Mouse (Mus musculus) midbrain, embryonic 13.5 days (tissue): Measurements from ENCODE around the gene Hexa. TPM values are rescaled to one million over a fixed set of nuclear protein-coding genes. Genes with fewer than 3 reads are reported as not detected.

Experiments
- ATAC-seq: fragments of 200-750 bp; cut with Nextera tagmentation; 2 replicates; pipeline ENCODE4 v1.8.0; 2017; ENCODE audit warnings: mild to moderate bottlenecking, moderate TSS enrichment, moderate library complexity
- H3K27ac ChIP-seq: fragments of 300-500 bp; sonication (generic); 2 replicates; pipeline ENCODE4 v1.5.1; 2015; ENCODE audit warnings: inconsistent platforms, mild to moderate bottlenecking, moderate library complexity
- H3K27me3 ChIP-seq: fragments of 300-500 bp; sonication (generic); 2 replicates; pipeline ENCODE4 v1.6.1; 2015; ENCODE audit warnings: mild to moderate bottlenecking, inconsistent platforms
- H3K36me3 ChIP-seq: fragments of 300-500 bp; sonication (generic); 2 replicates; pipeline ENCODE4 v1.6.1; 2015; ENCODE audit warnings: mild to moderate bottlenecking, inconsistent platforms
- H3K4me1 ChIP-seq: fragments of 300-500 bp; sonication (generic); replicated peaks from 2 replicates; pipeline ENCODE4 v1.6.1; 2015; ENCODE audit warnings: inconsistent platforms
- H3K4me2 ChIP-seq: fragments of 300-500 bp; sonication (generic); replicated peaks from 2 replicates; pipeline ENCODE4 v1.6.1; 2015; ENCODE audit warnings: moderate library complexity, mild to moderate bottlenecking, inconsistent platforms
- H3K4me3 ChIP-seq: fragments of 300-500 bp; sonication (generic); replicated peaks from 2 replicates; pipeline ENCODE4 v1.5.1; 2015; ENCODE audit warnings: mild to moderate bottlenecking, inconsistent platforms
- H3K9ac ChIP-seq: fragments of 300-500 bp; sonication (generic); replicated peaks from 2 replicates; pipeline ENCODE4 v1.6.1; 2015; ENCODE audit warnings: mild to moderate bottlenecking, inconsistent platforms
- H3K9me3 ChIP-seq: fragments of 300-500 bp; sonication (generic); 2 replicates; pipeline ENCODE4 v1.6.1; 2016; ENCODE audit warnings: mild to moderate bottlenecking, inconsistent platforms
- WGBS: fragments of 180-500 bp; shearing (Covaris S2); methylation state at CpG from one replicate; pipeline ENCODE4 v1.1.7; 2015; 5-methylcytosine and 5-hydroxymethylcytosine counted together
- polyA plus RNA-seq: library from polyadenylated mRNA; unstranded; fragments of >200 nt; fragmentation: Nextera tagmentation; extraction: Ambion mirVana; gene quantifications from 2 replicates; pipeline ENCODE4 v1.2.1, GENCODE M21; 2015

The Hexa gene
- polyA plus RNA-seq, 1 experiment from 2014 or later: 50.6 TPM

DNA sequence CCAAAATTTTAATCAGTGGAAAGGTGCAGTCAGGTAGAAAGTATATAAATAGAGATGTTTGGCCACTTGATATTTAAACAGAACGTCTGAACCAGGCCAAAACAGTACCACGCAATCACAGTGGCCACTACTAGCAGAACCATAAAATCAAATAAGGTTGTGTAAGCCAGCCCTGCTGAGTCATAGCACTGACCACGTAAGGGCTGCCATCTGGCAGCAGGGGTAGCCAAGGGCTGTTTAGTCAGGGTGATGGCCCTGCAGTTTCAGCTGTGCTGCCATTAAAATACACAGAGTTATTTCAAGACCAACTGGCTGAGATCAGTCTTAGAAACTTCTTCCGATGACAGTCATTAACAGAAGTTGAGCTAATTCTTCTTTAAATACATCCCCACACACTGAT is 5.5 kb upstream of the Hexa start:
- H3K4me3 ChIP-seq: no peak overlapping the region
- no peak overlapping the region for H3K4me2 ChIP-seq
- H3K4me1 ChIP-seq: peaks cover under 1% of the 10 kb centered on the region
- 84% methylated on average over 4 of the region's 4 CpGs for WGBS
- no peaks in the 10 kb centered on the region for H3K9me3 ChIP-seq
- H3K9ac ChIP-seq: no peak overlapping the region
- H3K27ac ChIP-seq: no peak overlapping the region
- H3K36me3 ChIP-seq: no peaks in the 10 kb centered on the region
- H3K27me3 ChIP-seq: 0 out of 2 replicates have a peak, but pooled peaks cover 9% of the 10 kb centered on the region
- no peak for ATAC-seq

DNA sequence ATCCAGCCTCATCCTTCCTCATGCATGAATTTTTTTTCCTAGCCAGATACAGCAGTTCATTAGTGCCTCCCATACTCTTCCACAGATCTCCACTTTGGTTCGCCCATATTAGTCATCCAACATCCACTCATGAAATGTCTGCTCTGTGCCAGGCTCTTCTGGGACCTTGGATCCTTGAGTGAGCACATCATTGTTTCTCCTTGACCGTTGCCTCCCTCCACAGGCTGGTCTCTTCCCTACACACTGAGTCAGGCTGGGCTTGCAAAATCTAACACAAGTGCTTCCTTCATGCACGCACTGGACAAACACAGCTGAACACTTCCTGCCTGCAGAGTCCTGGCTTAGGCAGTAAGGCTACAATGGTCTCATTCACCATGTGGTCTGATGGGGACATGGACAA is 1.7 kb upstream of the Hexa start:
- Histone ChIP-seq H3K4me2 (no peak overlapping the region), H3K4me1 (peaks cover 28% of the 10 kb centered on the region), H3K9ac (no peak overlapping the region), H3K27me3 (0 out of 2 replicates have a peak, but pooled peaks cover 9% of the 10 kb centered on the region), H3K27ac (no peak overlapping the region), H3K36me3 (no peaks in the 10 kb centered on the region), H3K9me3 (no peaks in the 10 kb centered on the region), H3K4me3 (no peak overlapping the region)
- ATAC-seq: no peak
- WGBS: 88% methylated on average over 3 of the region's 3 CpGs

DNA sequence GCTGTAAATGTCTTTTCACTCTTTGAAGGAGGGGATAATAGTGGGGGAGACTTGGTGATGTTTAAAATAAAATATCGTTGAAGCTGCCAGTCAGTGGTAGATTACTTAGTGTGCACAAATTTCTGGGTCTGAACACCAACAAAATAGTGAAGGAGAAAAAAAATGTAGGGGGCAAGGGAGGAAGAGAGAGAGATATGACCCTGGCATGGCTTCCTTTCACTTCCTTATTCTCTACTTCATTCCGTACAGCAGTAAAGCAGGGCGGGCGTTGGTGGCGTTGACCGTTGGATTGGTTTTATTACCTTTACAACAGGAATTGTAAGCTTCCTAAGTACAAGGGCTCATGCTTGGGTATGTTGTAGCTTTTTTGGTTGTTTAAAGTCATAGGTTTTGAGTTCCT is 2.3 kb downstream of the Hexa start:
- Histone ChIP-seq H3K36me3 (no peaks in the 10 kb centered on the region), H3K4me1 (peaks cover 33% of the 10 kb centered on the region), H3K4me3 (no peak overlapping the region), H3K27ac (no peak overlapping the region), H3K27me3 (0 out of 2 replicates have a peak, but pooled peaks cover 9% of the 10 kb centered on the region), H3K9ac (no peak overlapping the region), H3K4me2 (peak overlapping the region; percentile 82), H3K9me3 (no peaks in the 10 kb centered on the region)
- ATAC-seq: no peak
- WGBS: 97% methylated on average over 6 of the region's 6 CpGs

DNA sequence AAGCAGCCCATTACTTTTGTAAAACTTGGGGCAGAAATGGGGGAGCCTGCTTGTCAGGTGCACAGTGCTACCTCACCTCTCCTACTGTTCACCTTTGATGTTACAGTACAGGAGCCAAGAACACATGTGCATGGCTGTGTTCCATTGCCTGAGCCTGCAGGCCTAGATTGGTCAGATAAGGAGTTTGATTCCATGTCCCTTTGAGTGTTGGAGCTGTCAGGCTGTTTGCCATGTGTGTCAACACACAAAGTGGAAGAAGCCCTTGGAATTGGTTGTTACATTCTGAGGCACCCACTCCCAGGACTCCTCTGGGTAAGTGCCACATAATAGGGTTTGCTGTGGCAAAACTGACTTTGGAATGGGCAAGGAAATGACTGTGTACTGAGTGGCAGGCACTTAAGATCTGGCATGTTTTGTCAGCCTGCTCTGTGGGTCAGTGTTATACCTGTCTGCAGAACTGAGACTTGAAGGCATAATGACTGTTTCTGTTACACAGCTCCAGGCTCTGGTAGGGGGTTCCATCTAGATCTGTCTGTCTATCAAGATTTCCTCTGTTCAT is 3.5 kb downstream of the Hexa start:
- ATAC-seq: no peak
- Histone ChIP-seq H3K27me3 (0 out of 2 replicates have a peak, but pooled peaks cover 2% of the 10 kb centered on the region), H3K4me2 (no peak overlapping the region), H3K9ac (no peak overlapping the region; the same call in 1 of the 2 replicates), H3K27ac (no peak overlapping the region), H3K4me1 (peaks cover 33% of the 10 kb centered on the region), H3K9me3 (no peaks in the 10 kb centered on the region), H3K36me3 (no peaks in the 10 kb centered on the region), H3K4me3 (no peak overlapping the region)

DNA sequence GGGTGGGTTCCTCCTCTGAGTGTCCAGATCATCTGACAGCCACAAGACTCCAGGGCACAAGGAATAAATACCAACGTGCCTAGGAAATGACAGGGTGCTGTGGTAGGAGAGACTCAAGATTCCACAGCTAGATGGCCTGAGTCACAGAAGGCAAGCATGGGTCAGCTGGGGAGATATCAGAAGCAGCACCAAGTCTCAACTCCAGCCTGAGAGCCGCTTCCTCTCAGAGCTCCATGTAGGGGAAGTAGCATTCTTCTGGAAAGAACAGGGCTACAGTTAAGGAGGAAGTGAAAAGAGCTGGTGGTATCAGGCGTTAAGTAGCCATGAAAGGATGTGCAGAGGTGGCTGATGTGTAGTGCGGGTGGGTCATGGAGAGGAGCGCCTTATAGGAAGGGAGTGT is 5.4 kb downstream of the Hexa start:
- Histone ChIP-seq H3K36me3 (no peaks in the 10 kb centered on the region), H3K4me2 (no peak overlapping the region), H3K27ac (no peak overlapping the region), H3K9me3 (no peaks in the 10 kb centered on the region), H3K9ac (no peak overlapping the region), H3K4me1 (peaks cover 28% of the 10 kb centered on the region), H3K4me3 (no peak overlapping the region), H3K27me3 (no peaks in the 10 kb centered on the region)
- no peak for ATAC-seq
- 89% methylated on average over 5 of the region's 5 CpGs for WGBS

DNA sequence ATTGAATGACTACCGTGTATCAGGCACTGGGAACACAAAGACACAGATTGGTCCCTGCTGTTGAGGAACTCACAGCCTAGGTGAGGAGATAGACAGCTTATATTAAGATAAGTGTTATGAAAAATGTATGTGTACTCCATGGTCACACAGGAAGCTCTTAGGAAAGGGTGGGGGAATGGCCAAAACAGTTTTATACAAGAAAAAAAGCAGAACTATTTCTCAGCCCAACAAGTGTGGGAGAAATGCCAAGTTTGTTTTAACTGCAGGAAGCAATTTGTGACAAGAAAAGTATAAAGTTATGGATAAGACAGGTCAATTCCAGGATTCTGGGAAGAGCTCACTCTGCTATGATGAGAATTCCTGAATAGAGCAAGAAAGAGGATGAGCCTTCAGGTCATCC is 8.5 kb downstream of the Hexa start:
- H3K36me3 ChIP-seq: 0 out of 2 replicates have a peak, but pooled peaks cover 3% of the 10 kb centered on the region
- no peak for ATAC-seq
- H3K9ac ChIP-seq: no peak overlapping the region
- WGBS: 88% methylated on average over 1 of the region's 1 CpGs
- no peaks in the 10 kb centered on the region for H3K27me3 ChIP-seq
- H3K4me2 ChIP-seq: no peak overlapping the region
- H3K9me3 ChIP-seq: no peaks in the 10 kb centered on the region
- H3K4me1 ChIP-seq: 0 out of 2 replicates have a peak, but pooled peaks cover 3% of the 10 kb centered on the region
- no peak overlapping the region for H3K27ac ChIP-seq
- no peak overlapping the region for H3K4me3 ChIP-seq

DNA sequence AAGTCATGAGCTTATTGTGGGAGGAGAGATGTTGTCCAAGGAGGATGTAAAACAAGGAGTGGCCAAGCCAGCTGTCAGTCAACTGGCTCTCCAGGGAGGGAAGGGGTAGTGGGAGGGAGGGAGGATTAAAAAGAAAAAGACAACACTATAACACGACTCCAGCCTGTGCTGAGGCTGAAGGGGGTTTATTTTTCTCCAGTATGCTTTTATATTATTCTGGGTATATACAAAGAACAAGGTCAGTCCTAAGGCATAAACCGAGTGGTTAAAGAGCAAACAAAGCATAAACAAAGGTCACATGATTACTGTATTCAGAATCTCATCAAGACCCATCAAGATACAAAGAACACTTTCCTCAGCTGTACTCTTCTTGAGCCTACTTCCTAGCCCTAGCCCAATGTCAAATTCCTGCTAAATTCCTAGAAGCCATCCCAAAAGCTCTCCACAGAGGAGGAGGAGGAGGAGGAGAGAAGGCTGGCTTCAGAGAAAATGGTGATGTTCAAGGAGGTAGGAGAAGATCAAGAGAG is 9.7 kb downstream of the Hexa start:
- no peaks in the 10 kb centered on the region for H3K27me3 ChIP-seq
- H3K9me3 ChIP-seq: no peaks in the 10 kb centered on the region
- no peak overlapping the region for H3K4me3 ChIP-seq
- WGBS: 53% methylated on average over 2 of the region's 2 CpGs
- H3K36me3 ChIP-seq: peaks cover 5% of the 10 kb centered on the region; the same call in 1 of the 2 replicates
- no peak overlapping the region for H3K9ac ChIP-seq
- H3K27ac ChIP-seq: no peak overlapping the region
- H3K4me1 ChIP-seq: no peaks in the 10 kb centered on the region
- ATAC-seq: no peak
- H3K4me2 ChIP-seq: no peak overlapping the region

DNA sequence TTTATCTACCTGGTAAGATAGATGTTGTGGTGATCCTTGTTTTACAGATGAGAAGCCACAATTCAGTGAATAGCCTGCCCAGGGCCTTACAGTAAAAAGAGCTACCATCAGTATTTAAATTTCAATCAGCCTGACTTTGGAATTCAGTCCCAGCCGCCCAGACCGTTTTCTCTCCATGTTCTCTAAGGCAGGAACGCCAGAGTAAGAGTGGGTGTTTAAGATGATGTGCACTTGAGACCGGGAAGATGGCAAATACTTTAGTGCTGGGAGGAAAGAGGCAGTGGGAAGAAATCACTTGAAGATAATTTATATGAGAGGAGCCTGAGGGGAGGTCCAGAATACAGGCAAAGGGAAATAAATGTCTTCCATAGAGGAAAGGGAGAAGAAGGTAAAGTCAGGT is 10.7 kb downstream of the Hexa start:
- no peak overlapping the region for H3K27ac ChIP-seq
- no peak overlapping the region for H3K4me2 ChIP-seq
- no peak overlapping the region for H3K4me3 ChIP-seq
- WGBS: 81% methylated on average over 4 of the region's 4 CpGs
- H3K27me3 ChIP-seq: no peaks in the 10 kb centered on the region
- no peak for ATAC-seq
- H3K4me1 ChIP-seq: no peaks in the 10 kb centered on the region
- H3K9me3 ChIP-seq: no peaks in the 10 kb centered on the region
- no peak overlapping the region for H3K9ac ChIP-seq
- H3K36me3 ChIP-seq: peaks cover 14% of the 10 kb centered on the region; the same call in 1 of the 2 replicates

DNA sequence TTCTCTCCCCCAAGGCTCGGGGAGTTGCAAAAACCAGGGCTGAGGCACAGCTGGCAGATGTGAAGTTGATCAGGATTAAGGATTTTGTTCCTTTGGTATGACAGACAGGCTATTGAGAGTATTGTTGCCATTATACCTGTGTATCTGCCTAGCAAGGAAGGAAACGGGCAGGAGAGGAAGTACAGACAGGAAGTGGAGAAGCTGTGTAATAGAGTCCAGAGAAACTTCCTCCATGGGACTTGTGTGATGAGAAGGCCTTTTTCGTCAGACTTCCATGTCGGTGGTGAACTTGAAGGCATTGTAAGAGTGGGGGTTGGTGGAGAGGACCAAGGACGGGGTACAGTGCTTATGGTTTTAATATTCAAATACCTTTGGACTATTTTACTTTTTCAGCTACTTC is 11.7 kb downstream of the Hexa start:
- no peak for ATAC-seq
- H3K27ac ChIP-seq: no peak overlapping the region
- whole genome bisulfite sequencing: 87% methylated on average over 5 of the region's 5 CpGs

DNA sequence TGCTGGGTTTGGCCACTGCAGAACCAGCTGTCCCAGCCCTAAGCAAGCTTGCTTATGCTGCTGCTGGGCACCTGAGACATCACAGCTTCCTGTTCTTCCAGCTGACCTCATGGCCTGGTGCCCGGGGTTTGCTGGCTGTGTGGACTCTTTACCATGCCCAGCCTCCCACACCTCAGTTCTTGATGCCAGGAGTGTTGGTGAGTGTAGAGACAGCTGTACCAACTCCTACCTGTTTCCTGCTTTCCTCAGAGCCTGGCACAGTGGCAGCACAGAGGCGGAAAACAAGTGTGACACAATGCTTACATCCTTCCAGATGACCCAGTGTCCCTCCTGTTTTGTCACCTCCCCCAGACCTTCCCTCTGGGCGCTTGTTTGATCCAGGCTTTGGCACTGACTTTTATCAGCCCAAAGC is 12.3 kb downstream of the Hexa start:
- H3K4me3 ChIP-seq: no peak overlapping the region
- ATAC-seq: no peak
- peaks cover 25% of the 10 kb centered on the region for H3K36me3 ChIP-seq
- no peaks in the 10 kb centered on the region for H3K9me3 ChIP-seq
- no peak overlapping the region for H3K9ac ChIP-seq
- 86% methylated on average over 3 of the region's 3 CpGs for WGBS
- no peak overlapping the region for H3K4me2 ChIP-seq
- no peaks in the 10 kb centered on the region for H3K4me1 ChIP-seq
- H3K27me3 ChIP-seq: no peaks in the 10 kb centered on the region
- H3K27ac ChIP-seq: no peak overlapping the region

More for the DNA sequence above, 11.7 kb downstream of the Hexa start:
- Histone ChIP-seq H3K36me3 (peaks cover 21% of the 10 kb centered on the region), H3K4me2 (no peak overlapping the region), H3K27me3 (no peaks in the 10 kb centered on the region), H3K4me1 (no peaks in the 10 kb centered on the region), H3K9me3 (no peaks in the 10 kb centered on the region), H3K4me3 (no peak overlapping the region), H3K9ac (no peak overlapping the region)

DNA sequence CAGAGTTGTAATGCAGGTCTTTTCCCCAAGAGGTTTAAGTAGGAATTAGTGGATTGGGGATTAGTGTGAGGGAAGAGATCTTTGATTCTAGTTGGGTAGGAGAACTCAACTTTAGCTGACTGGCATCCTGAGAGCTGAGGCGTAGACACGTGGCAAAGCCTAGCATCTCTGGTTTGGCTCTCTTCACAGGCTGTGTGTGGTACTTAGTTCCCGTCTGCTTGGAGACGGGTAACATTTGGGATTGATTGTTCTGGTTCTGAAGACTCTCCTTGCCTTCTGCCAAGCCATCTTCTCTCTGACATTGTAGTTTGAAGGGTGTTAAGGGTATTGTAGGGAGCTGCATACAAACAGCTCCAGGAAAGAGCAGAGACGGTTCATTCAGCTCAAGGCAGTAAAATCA is 13.3 kb downstream of the Hexa start:
- Histone ChIP-seq H3K27me3 (no peaks in the 10 kb centered on the region), H3K9me3 (no peaks in the 10 kb centered on the region), H3K36me3 (peaks cover 35% of the 10 kb centered on the region), H3K9ac (no peak overlapping the region), H3K27ac (no peak overlapping the region), H3K4me3 (no peak overlapping the region), H3K4me1 (no peaks in the 10 kb centered on the region), H3K4me2 (no peak overlapping the region)
- 88% methylated on average over 5 of the region's 5 CpGs for WGBS
- ATAC-seq: no peak

DNA sequence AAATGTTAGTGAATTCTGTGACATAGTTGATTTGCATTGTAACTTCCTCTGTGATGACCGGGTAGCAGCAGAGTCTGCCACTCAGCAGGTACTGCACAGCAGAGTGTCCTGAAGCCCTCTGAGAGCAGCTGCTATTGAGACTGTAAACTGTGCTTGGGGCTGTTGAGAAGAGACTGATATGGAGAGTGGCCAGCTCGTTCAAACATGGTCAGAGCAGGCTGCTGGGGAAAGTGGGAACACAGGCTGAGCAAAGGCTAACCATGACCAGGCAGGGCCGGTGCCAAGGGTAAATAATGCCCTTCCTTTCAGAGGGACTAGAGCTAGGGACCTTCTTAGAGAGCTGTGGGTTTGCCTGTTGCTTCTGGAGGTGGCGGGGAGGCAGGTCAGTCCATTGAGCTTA is 14.4 kb downstream of the Hexa start:
- H3K9me3 ChIP-seq: no peaks in the 10 kb centered on the region
- H3K4me3 ChIP-seq: no peak overlapping the region
- no peak overlapping the region for H3K27ac ChIP-seq
- H3K9ac ChIP-seq: no peak overlapping the region
- H3K4me2 ChIP-seq: no peak overlapping the region
- H3K27me3 ChIP-seq: no peaks in the 10 kb centered on the region
- no peaks in the 10 kb centered on the region for H3K4me1 ChIP-seq
- 90% methylated on average over 4 of the region's 4 CpGs for WGBS
- ATAC-seq: no peak
- peaks cover 46% of the 10 kb centered on the region for H3K36me3 ChIP-seq

DNA sequence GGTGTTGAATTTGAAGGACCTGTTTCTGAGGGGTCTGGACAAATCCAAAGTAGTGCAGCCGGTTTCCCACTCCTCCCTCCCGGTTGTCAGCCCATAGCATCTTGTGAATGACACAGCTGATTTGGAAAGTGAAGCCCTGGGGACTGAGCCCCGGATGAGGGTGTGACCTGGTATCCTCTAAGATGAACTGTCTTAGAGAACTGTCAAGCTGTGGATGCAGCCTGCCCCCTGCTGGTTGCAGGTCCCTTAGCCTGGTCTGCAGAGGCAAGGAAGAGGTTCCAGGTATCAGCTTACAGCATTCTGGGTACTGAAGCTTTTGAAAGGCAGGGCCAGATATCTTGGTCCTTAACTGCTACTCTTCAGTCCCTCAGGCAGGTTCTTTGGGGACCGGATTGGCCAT is 26.3 kb downstream of the Hexa start:
- 0 out of 2 replicates have a peak, but pooled peaks cover 2% of the 10 kb centered on the region for H3K4me1 ChIP-seq
- H3K27me3 ChIP-seq: no peaks in the 10 kb centered on the region
- no peak overlapping the region for H3K9ac ChIP-seq
- no peak overlapping the region for H3K4me3 ChIP-seq
- 0 out of 2 replicates have a peak, but pooled peaks have one; percentile 63 for ATAC-seq
- 28% methylated on average over 4 of the region's 4 CpGs for WGBS
- peaks cover 46% of the 10 kb centered on the region for H3K36me3 ChIP-seq
- H3K9me3 ChIP-seq: no peaks in the 10 kb centered on the region
- no peak overlapping the region for H3K27ac ChIP-seq
- H3K4me2 ChIP-seq: no peak overlapping the region
